Mouse (Mus musculus): ENCODE data around the gene Stra6l.

GRCm38 (mm10) chr4:45798964-45799363 lies 49.5 kb upstream of the Stra6l start, which contains the start of gene Aldh1b1:
- TF ChIP-seq GATA1 (IDR thresholded peaks at IDR 0.05; ENCODE audit: borderline replicate concordance, low read length) (no peak), FLI1 (IDR thresholded peaks at IDR 0.05; ENCODE audit: low read length) (no peak)
